Mouse (Mus musculus) stomach, postnatal 0 days (tissue): Measurements from ENCODE around the gene Sumf2.

ENCODE experiments used
- CTCF ChIP-seq: IDR thresholded peaks from 2 replicates; pipeline ENCODE4 v1.5.1; 2016; ENCODE audit warnings: antibody characterized with exemption, low read depth, mild to moderate bottlenecking, moderate library complexity
- EP300 ChIP-seq: optimal IDR thresholded peaks from 2 replicates; pipeline ENCODE3; 2016; ENCODE audit warnings: antibody characterized with exemption

- TF ChIP-seq CTCF (no peak), EP300 (no peak)
Measured at GRCm38 (mm10) chr5:129869238-129869995, 22.6 kb downstream of the Sumf2 start.
